Mouse (Mus musculus): Measurements from ENCODE around the gene Nrsn2.

- TF ChIP-seq CTCF (IDR thresholded peaks at IDR 0.05; ENCODE audit: low read depth, low read length) (no peak), POLR2A (IDR thresholded peaks at IDR 0.05; ENCODE audit: borderline replicate concordance, low read depth, low read length) (no peak)
Measured at GRCm38 (mm10) chr2:152346776-152347465, 29.5 kb downstream of the Nrsn2 start.

Measured in bone marrow macrophage, adult 2 months (primary cell).